Mouse (Mus musculus): ENCODE measurements around the gene Otulin. TPM values are rescaled to one million over a fixed set of nuclear protein-coding genes. Genes with fewer than 3 reads are reported as not detected.

Otulin gene
- polyA plus RNA-seq, 1 experiment from 2014 or later: 36.8 TPM

DNA sequence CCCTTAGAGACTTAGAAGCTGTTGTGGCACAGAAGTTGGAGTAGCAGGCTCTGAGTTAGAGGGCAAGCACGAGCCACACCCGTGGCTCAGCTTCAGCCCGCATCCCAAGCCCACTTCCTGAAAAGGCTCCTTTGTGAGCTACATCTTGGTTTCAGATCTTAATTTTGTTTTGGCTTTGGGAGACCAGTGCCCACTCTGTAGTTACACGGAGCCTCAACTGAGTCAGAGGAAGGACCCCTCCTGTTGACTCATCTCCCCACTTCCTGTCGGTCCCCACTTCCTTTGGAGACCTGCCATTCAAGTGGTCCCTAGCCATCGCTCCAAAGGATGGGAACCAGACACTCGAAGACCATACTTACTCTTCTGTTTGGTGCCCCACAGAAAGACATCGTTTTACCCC, 112.5 kb downstream of the Otulin start:
- H3K4me1 ChIP-seq (replicated peaks): no peaks in the 10 kb centered on the region
- no peaks in the 10 kb centered on the region for H3K9me3 ChIP-seq
- WGBS: 89% methylated on average over 8 of the region's 8 CpGs
- ATAC-seq (ENCODE audit: insufficient number of reproducible peaks, insufficient read depth, low FRiP score, low TSS enrichment, low read depth): no peak
- H3K4me2 ChIP-seq: no peak overlapping the region
- H3K27ac ChIP-seq: no peak overlapping the region
- H3K36me3 ChIP-seq: no peaks in the 10 kb centered on the region
- no peak overlapping the region for H3K4me3 ChIP-seq (replicated peaks)
- H3K9ac ChIP-seq (replicated peaks): no peak overlapping the region
- H3K27me3 ChIP-seq: no peaks in the 10 kb centered on the region

DNA sequence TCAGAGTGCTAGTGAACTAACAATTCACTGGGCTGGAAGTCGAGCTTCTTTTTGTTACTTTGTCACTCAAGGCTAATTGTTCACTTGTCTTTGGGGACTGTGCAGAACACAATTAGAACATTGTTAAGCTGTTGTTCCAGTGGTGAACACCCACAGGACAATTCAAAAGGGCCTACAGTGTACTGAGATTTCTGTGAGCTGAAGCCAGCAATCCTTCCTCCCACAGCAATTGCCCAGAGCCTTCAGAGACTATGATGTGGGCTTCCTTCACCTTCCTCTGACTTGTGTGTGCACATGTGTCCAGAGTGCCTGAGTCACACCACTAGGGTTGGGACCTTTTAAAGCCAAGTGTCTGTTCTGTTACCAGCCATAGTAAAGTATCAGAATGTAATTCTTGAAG, 113.6 kb downstream of the Otulin start:
- no peak for ATAC-seq (ENCODE audit: insufficient number of reproducible peaks, insufficient read depth, low FRiP score, low TSS enrichment, low read depth)

DNA sequence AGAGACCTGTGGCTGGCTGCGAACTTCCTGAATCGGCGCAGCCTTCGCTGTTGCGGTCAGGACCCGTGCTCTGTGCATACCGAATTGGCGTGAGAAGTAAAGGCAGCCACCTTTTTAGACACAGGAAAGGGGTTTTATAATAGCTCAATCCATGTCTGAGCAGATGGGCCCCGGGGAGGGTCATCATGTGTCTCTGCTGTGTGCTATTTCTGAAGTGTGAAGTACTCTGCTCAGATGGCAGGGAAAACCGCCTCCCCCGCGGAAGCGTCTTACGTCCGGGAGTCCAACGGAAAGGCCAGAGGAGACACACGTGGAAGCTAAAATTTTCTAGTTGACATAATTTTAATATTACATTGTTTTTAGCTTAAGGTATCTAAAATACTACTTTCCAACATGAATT, 121.5 kb downstream of the Otulin start:
- Histone ChIP-seq H3K9me3 (no peaks in the 10 kb centered on the region), H3K4me1 (replicated peaks) (peaks cover 10% of the 10 kb centered on the region), H3K36me3 (no peaks in the 10 kb centered on the region), H3K4me2 (no peak overlapping the region), H3K4me3 (replicated peaks) (no peak overlapping the region), H3K27ac (no peak overlapping the region), H3K9ac (replicated peaks) (no peak overlapping the region), H3K27me3 (no peaks in the 10 kb centered on the region; the same call in 1 of the 2 replicates)
- 85% methylated on average over 17 of the region's 17 CpGs for WGBS
- no peak for ATAC-seq (ENCODE audit: insufficient number of reproducible peaks, insufficient read depth, low FRiP score, low TSS enrichment, low read depth)

More for the DNA sequence above, 113.6 kb downstream of the Otulin start:
- Histone ChIP-seq H3K36me3 (no peaks in the 10 kb centered on the region), H3K4me3 (replicated peaks) (no peak overlapping the region), H3K9me3 (no peaks in the 10 kb centered on the region), H3K4me1 (replicated peaks) (no peaks in the 10 kb centered on the region), H3K27me3 (no peaks in the 10 kb centered on the region; the same call in 1 of the 2 replicates), H3K4me2 (no peak overlapping the region), H3K27ac (no peak overlapping the region), H3K9ac (replicated peaks) (no peak overlapping the region)
- 91% methylated on average over 1 of the region's 1 CpGs for WGBS

DNA sequence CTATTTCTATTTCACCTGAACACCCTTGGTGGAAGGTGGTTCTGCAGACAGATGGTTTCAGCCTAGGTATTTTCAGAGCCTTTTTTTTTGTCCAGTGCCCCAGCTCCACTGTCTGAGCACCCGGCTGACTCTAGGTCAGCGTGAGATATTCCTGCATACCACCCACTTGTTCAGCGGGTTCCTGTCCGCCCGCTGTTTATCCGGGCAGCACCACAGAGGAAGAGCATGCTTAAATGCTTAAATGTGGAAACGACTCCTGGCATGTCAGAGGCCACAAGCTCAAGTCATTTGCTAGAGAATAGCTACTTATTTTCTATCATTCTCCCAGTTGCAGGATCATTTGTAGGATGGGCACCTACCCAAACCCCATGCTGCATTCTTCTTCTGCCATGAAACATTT, 122.3 kb downstream of the Otulin start:
- no peak overlapping the region for H3K9ac ChIP-seq (replicated peaks)
- H3K36me3 ChIP-seq: no peaks in the 10 kb centered on the region
- no peak overlapping the region for H3K4me3 ChIP-seq (replicated peaks)
- WGBS: 90% methylated on average over 7 of the region's 7 CpGs
- no peak overlapping the region for H3K27ac ChIP-seq
- no peaks in the 10 kb centered on the region for H3K9me3 ChIP-seq
- H3K4me2 ChIP-seq: no peak overlapping the region
- H3K27me3 ChIP-seq: no peaks in the 10 kb centered on the region; the same call in 1 of the 2 replicates
- ATAC-seq (ENCODE audit: insufficient number of reproducible peaks, insufficient read depth, low FRiP score, low TSS enrichment, low read depth): no peak
- peaks cover 15% of the 10 kb centered on the region for H3K4me1 ChIP-seq (replicated peaks)

DNA sequence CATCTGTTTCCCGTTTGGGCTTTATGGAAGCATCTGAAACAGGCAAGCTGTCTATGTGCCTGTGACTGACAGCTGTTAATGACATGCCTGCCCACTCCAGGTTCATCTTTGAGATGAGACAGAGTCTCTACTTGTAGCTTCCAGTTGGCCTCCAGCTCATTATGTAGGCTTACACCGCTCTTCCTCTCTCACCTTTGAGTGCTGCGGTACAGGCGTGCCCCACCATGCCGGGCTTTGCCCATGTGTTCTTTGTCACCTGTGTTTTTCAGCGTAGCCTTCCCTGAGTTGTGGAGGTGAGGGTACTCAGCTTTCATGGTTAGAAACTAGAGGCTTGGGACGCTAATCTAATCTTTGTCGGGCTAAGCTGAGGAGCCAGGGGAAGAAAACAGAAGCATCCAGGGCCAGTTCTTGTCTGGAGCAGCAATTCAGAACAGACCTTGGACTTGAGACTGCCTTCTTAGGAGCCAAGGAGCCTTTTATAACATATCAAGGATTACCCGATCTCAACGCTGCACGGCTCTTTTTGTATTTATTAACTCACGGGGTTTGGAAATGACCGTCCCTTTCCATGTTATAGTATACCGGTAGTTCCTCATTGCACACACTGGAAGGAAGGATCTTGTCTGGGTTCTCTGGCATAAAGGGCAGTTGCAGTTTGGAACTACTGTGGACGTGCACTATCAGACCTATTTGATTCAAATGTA, 123.4 kb downstream of the Otulin start:
- H3K36me3 ChIP-seq: no peaks in the 10 kb centered on the region
- no peak for ATAC-seq (ENCODE audit: insufficient number of reproducible peaks, insufficient read depth, low FRiP score, low TSS enrichment, low read depth)
- no peak overlapping the region for H3K9ac ChIP-seq (replicated peaks)
- no peak overlapping the region for H3K27ac ChIP-seq
- no peak overlapping the region for H3K4me2 ChIP-seq
- H3K9me3 ChIP-seq: no peaks in the 10 kb centered on the region
- WGBS: 80% methylated on average over 15 of the region's 15 CpGs
- H3K27me3 ChIP-seq: no peaks in the 10 kb centered on the region; the same call in 1 of the 2 replicates
- H3K4me3 ChIP-seq (replicated peaks): no peak overlapping the region
- peaks cover 15% of the 10 kb centered on the region for H3K4me1 ChIP-seq (replicated peaks)

DNA sequence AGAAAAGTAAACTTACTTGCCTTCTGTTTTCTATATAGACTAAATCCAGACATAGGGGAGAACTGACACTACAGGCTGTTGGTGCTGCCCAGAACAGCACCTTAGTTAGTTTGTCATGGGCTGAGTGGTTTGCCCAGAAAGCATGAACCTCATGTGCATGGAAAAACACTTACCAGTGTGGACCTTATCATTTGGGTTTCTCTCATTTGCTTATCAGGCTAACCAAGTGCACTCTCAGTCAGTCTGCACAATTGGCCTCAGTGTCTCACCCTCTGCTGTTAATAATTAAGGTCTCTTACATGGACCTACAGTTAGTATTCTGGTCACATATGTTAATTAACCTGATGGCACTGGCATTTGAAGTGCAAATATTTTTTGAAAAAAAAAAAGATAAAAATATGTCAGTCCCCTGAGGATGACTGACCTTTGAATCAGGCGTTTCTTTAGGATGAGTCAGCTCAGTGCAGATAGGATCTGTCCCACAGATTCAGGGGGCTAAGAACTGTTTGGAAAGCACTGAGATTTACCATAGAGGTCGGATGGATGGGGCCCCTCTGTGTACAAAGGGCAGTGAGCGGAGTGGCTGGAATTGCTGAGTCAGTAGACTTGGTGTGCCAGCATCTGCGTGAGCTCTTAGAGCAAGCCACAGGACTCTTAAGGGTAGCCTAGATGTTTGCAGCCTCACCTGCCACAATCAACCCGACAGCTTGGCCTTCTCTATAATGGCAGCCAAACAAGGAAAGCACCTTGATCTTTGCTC, 124.2 kb downstream of the Otulin start:
- no peak for ATAC-seq (ENCODE audit: insufficient number of reproducible peaks, insufficient read depth, low FRiP score, low TSS enrichment, low read depth)
- Histone ChIP-seq H3K27me3 (no peaks in the 10 kb centered on the region; the same call in 1 of the 2 replicates), H3K9me3 (no peaks in the 10 kb centered on the region), H3K4me3 (replicated peaks) (no peak overlapping the region), H3K36me3 (no peaks in the 10 kb centered on the region), H3K9ac (replicated peaks) (no peak overlapping the region), H3K27ac (no peak overlapping the region), H3K4me2 (no peak overlapping the region), H3K4me1 (replicated peaks) (peaks cover 15% of the 10 kb centered on the region)
- WGBS: 51% methylated on average over 5 of the region's 5 CpGs

DNA sequence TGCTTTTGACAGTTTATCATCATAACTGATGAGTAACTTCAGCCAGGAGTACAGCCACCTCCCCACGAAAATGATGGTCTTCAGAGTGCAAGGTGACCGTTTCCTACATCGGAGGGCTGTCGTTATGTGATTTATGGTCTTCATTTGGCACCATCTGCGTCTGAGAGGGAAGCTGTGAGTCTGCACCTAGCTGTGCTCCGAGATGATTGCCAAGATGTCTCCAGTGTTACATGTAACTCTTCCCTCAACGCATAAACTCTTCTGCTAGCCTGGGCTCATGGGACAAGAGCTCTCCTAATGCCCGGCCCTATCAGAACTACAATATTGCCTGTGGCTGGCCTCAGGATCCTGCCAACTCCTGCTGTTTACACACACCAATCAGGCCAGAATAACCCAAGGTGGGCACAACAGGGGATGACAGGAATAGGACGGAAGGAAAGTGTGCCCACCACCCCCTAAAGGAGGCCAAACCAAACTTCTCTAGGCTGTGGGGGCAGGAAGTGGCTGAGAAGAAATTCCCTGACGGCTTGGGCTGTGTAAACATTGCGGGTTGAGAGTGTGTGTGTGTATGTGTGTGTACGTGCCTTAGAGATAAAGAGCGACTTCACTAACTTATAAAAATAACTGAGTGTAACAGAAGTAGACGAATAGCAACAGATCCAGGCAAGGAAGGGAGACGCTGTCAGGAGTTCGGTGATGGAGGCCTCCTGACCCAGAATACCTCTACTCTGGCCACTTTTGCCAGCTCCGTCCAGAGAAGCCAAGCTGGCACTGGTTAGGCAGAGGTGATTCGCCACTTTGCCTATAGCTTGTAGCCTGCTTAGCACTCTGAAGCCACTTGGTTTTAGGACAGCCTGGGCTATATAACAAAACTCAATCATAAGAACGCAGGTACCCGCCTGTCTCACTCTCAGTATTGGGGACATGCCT, 126.4 kb downstream of the Otulin start:
- H3K9me3 ChIP-seq: no peaks in the 10 kb centered on the region
- no peak overlapping the region for H3K27ac ChIP-seq
- H3K27me3 ChIP-seq: no peaks in the 10 kb centered on the region; the same call in 1 of the 2 replicates
- WGBS: 60% methylated on average over 20 of the region's 20 CpGs
- no peaks in the 10 kb centered on the region for H3K36me3 ChIP-seq
- peaks cover 15% of the 10 kb centered on the region for H3K4me1 ChIP-seq (replicated peaks)
- H3K4me3 ChIP-seq (replicated peaks): no peak overlapping the region
- no peak overlapping the region for H3K9ac ChIP-seq (replicated peaks)
- no peak overlapping the region for H3K4me2 ChIP-seq
- ATAC-seq (ENCODE audit: insufficient number of reproducible peaks, insufficient read depth, low FRiP score, low TSS enrichment, low read depth): no peak

DNA sequence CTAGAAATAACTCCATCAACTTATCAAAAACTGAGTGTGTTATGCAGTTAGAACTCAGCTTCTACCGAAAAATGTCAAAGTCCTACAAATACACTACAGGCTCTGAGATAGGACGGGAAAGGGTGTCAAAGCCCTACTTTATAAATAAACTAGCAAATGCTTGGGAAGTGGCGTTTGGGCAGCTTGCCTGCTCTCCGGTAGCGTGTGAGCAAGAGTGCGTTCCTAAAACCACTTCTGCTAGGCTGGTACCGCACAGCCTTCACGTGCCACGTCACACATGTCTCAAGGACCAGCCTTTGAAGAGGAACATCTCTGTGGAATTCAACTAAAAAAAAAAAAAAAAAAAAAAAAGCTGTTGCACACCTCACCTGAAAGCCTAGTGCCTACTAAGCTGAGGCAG, 127.3 kb downstream of the Otulin start:
- Histone ChIP-seq H3K27ac (no peak overlapping the region), H3K9me3 (no peaks in the 10 kb centered on the region), H3K4me1 (replicated peaks) (peaks cover 15% of the 10 kb centered on the region), H3K27me3 (no peaks in the 10 kb centered on the region; the same call in 1 of the 2 replicates), H3K4me2 (no peak overlapping the region), H3K36me3 (no peaks in the 10 kb centered on the region), H3K9ac (replicated peaks) (no peak overlapping the region), H3K4me3 (replicated peaks) (no peak overlapping the region)
- WGBS: 89% methylated on average over 9 of the region's 9 CpGs
- no peak for ATAC-seq (ENCODE audit: insufficient number of reproducible peaks, insufficient read depth, low FRiP score, low TSS enrichment, low read depth)

DNA sequence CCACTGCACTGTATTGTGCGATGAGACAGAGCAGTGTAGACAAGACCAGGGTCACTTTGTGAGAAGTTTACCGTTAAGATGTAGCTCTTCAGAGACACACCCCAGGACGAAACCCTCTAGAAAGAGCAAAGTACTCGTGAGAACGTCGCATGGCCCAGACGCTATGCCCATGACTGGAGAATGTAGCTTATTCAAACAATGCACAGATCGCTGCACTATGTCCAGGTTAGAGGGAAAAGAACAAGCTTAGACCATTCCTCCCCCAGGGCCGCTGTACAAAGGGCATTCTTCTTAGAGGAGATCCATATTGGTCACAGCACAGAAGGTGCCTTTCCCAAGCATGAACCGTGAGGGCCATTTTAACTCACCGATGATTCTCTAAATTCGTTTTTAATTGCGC, 128.2 kb downstream of the Otulin start:
- H3K27ac ChIP-seq: no peak overlapping the region
- no peak overlapping the region for H3K4me3 ChIP-seq (replicated peaks)
- H3K27me3 ChIP-seq: no peaks in the 10 kb centered on the region
- no peak for ATAC-seq (ENCODE audit: insufficient number of reproducible peaks, insufficient read depth, low FRiP score, low TSS enrichment, low read depth)
- no peak overlapping the region for H3K4me2 ChIP-seq
- H3K9me3 ChIP-seq: no peaks in the 10 kb centered on the region
- H3K4me1 ChIP-seq (replicated peaks): peaks cover 15% of the 10 kb centered on the region
- no peak overlapping the region for H3K9ac ChIP-seq (replicated peaks)
- no peaks in the 10 kb centered on the region for H3K36me3 ChIP-seq
- WGBS: 88% methylated on average over 13 of the region's 13 CpGs

DNA sequence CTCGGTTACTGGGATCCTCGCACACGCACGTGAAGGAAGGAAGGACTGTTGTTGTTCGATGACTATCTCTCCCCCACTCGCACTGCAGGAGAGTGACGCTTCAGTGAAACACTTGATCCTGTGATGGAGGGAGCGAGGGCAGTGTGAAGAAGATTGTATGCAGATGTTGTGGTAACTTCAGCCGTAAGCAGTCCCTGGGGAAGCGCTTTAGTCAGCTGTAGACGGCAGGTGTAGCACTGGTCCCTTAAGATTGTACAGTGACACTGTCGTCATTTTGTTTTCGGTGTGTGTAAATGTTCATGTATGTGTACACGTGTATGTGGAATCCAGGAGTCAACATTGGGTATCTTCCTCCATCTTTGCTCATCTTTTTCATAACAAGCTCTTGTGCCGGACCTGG, 130.1 kb downstream of the Otulin start:
- H3K4me3 ChIP-seq (replicated peaks): no peak overlapping the region
- ATAC-seq (ENCODE audit: insufficient number of reproducible peaks, insufficient read depth, low FRiP score, low TSS enrichment, low read depth): no peak
- H3K27me3 ChIP-seq: no peaks in the 10 kb centered on the region
- no peak overlapping the region for H3K27ac ChIP-seq
- H3K36me3 ChIP-seq: no peaks in the 10 kb centered on the region
- WGBS: 73% methylated on average over 15 of the region's 15 CpGs
- H3K9me3 ChIP-seq: no peaks in the 10 kb centered on the region
- H3K4me2 ChIP-seq: no peak overlapping the region
- no peak overlapping the region for H3K9ac ChIP-seq (replicated peaks)
- peaks cover 8% of the 10 kb centered on the region for H3K4me1 ChIP-seq (replicated peaks)

DNA sequence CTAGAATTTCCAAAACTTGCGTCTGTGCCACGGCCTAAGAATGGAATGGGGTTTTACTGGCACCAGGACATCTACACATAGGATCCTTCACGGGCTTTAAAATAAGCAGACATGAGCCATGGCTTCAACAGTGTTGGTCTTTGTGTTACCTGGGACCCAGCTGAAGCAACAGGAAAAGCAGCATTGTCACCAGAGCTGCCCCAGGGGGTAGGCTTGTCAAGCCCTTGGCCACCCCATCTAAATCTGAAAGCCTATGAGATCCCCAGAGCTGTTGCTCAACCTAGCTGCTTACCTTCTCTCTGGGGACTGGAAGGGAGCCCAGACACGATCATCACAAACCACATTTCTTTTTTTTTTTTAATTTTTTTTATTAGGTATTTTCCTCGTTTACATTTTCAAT, 132.4 kb downstream of the Otulin start:
- Histone ChIP-seq H3K36me3 (no peaks in the 10 kb centered on the region), H3K9me3 (no peaks in the 10 kb centered on the region), H3K27me3 (no peaks in the 10 kb centered on the region), H3K9ac (replicated peaks) (no peak overlapping the region), H3K4me2 (no peak overlapping the region), H3K4me3 (replicated peaks) (no peak overlapping the region), H3K4me1 (replicated peaks) (no peaks in the 10 kb centered on the region), H3K27ac (no peak overlapping the region)
- WGBS: 85% methylated on average over 5 of the region's 5 CpGs
- ATAC-seq (ENCODE audit: insufficient number of reproducible peaks, insufficient read depth, low FRiP score, low TSS enrichment, low read depth): no peak

Measured in limb, embryonic 12.5 days (tissue).